Mouse (Mus musculus) cortical plate, adult 2 months (tissue): ENCODE measurements around the gene Akt1s1. TPM values are rescaled to one million over a fixed set of nuclear protein-coding genes. Genes with fewer than 3 reads are reported as not detected.

Experiments
- H3K27ac ChIP-seq: fragments of 200-500 bp; 2 replicates; pipeline ENCODE4 v1.5.1; 2012; ENCODE audit warnings: low read length, control low read depth, inconsistent platforms; ENCODE audit not compliant: insufficient read depth
- H3K4me1 ChIP-seq: fragments of 200-500 bp; 2 replicates; pipeline ENCODE4 v1.6.1; 2011; ENCODE audit warnings: low read length; ENCODE audit not compliant: control insufficient read depth, insufficient read depth
- H3K4me3 ChIP-seq: fragments of 200-500 bp; 2 replicates; pipeline ENCODE4 v1.5.1; 2011; ENCODE audit warnings: mild to moderate bottlenecking, low read length, control low read depth; ENCODE audit not compliant: insufficient read depth
- CTCF ChIP-seq: fragments of 200-500 bp; IDR thresholded peaks from 2 replicates; pipeline ENCODE4 v1.5.1; 2011; ENCODE audit warnings: mild to moderate bottlenecking, control low read depth, low read length; ENCODE audit not compliant: insufficient read depth; ENCODE audit errors: extremely low read depth
- POLR2A ChIP-seq: fragments of 200-500 bp; IDR thresholded peaks from 2 replicates; pipeline ENCODE4 v1.6.1; 2011; ENCODE audit warnings: mild to moderate bottlenecking, low read length, control low read depth; ENCODE audit not compliant: insufficient read depth; ENCODE audit errors: extremely low read depth
- polyA plus RNA-seq: library from polyadenylated mRNA; depleted of rRNA; stranded (reverse); fragments of >200 nt; gene quantifications from 2 replicates; pipeline ENCODE4 v1.2.3, GENCODE M21; 2012; rRNA removed

Akt1s1 gene
- polyA plus RNA-seq, 1 experiment, result 97.5 TPM

- Histone ChIP-seq H3K27ac (peak overlapping the region; percentile 65), H3K4me3 (peak overlapping the region; percentile 50), H3K4me1 (peaks cover 2% of the 10 kb centered on the region; the same call in 1 of the 2 replicates)
- TF ChIP-seq POLR2A, result no peak
- no peak for TF ChIP-seq CTCF
These were observed 47.7 kb downstream of the Akt1s1 start for GRCm38 (mm10) chr7:44896499-44896898.

GRCm38 (mm10) chr7:44898607-44899006 lies 49.8 kb downstream of the Akt1s1 start:
- Histone ChIP-seq H3K4me1 (peaks cover 5% of the 10 kb centered on the region; the same call in 1 of the 2 replicates), H3K27ac (no peak overlapping the region), H3K4me3 (no peak overlapping the region)
- no peak for TF ChIP-seq CTCF
- TF ChIP-seq POLR2A, result no peak

GRCm38 (mm10) chr7:44900632-44901031 lies 51.8 kb downstream of the Akt1s1 start:
- no peak for TF ChIP-seq CTCF
- no peak for TF ChIP-seq POLR2A
- H3K4me1 ChIP-seq, result peaks cover 6% of the 10 kb centered on the region
- peak overlapping the region; percentile 0; the same call in 1 of the 2 replicates for H3K4me3 ChIP-seq
- 0 out of 2 replicates have a peak overlapping the region, but pooled peaks have one; percentile 13 for H3K27ac ChIP-seq

- peaks cover 6% of the 10 kb centered on the region for H3K4me1 ChIP-seq
- peak overlapping the region; percentile 25; the same call in 1 of the 2 replicates for H3K27ac ChIP-seq
- H3K4me3 ChIP-seq, result peak overlapping the region; percentile 4; the same call in 1 of the 2 replicates
- TF ChIP-seq CTCF, result no peak
- peak; percentile 32; the same call in 1 of the 2 replicates for TF ChIP-seq POLR2A
These were observed 52.5 kb downstream of the Akt1s1 start for GRCm38 (mm10) chr7:44901230-44901722.

Other genes starting within 250 kb of the Akt1s1 start
- gene Myh14, start 178.1 kb upstream of the Akt1s1 start, polyA plus RNA-seq, result 15.9 and 17.4 TPM in 2 replicates
- not detected in 2 replicates for gene Izumo2, start 140.2 kb upstream of the Akt1s1 start, polyA plus RNA-seq
- gene Vrk3, start 100.6 kb upstream of the Akt1s1 start, polyA plus RNA-seq, result 32.6 and 35.7 TPM in 2 replicates
- 0.40 TPM in 2 replicates for gene Zfp473, start 97.9 kb upstream of the Akt1s1 start, polyA plus RNA-seq
- gene Nup62, start 32.9 kb upstream of the Akt1s1 start, polyA plus RNA-seq, result 28.8 and 29.6 TPM in 2 replicates
- gene Il4i1, start 32.6 kb upstream of the Akt1s1 start, polyA plus RNA-seq, result 1.9 and 2.3 TPM in 2 replicates
- 15.9 and 17.5 TPM in 2 replicates for gene Atf5, start 32.3 kb upstream of the Akt1s1 start, polyA plus RNA-seq
- gene Tbc1d17, start 88 bp downstream of the Akt1s1 start, polyA plus RNA-seq, result 95.0 and 99.8 TPM in 2 replicates
- gene Pnkp, start 8.1 kb downstream of the Akt1s1 start, polyA plus RNA-seq, result 35.6 and 40.8 TPM in 2 replicates
- gene Ptov1, start 20.8 kb downstream of the Akt1s1 start, polyA plus RNA-seq, result 359 and 377 TPM in 2 replicates
- 121 and 129 TPM in 2 replicates for gene Med25, start 43.7 kb downstream of the Akt1s1 start, polyA plus RNA-seq
- gene Fuz, start 47.1 kb downstream of the Akt1s1 start, polyA plus RNA-seq, result 28.6 and 30.7 TPM in 2 replicates
- 241 and 247 TPM in 2 replicates for gene Ap2a1, start 80.5 kb downstream of the Akt1s1 start, polyA plus RNA-seq
- gene Tsks, start 94.2 kb downstream of the Akt1s1 start, polyA plus RNA-seq, result 1.5 and 2.0 TPM in 2 replicates
- 154 and 164 TPM in 2 replicates for gene Cpt1c, start 125.9 kb downstream of the Akt1s1 start, polyA plus RNA-seq
- 162 and 169 TPM in 2 replicates for gene Prmt1, start 137.6 kb downstream of the Akt1s1 start, polyA plus RNA-seq
- 82.4 and 87.4 TPM in 2 replicates for gene Irf3, start 148.7 kb downstream of the Akt1s1 start, polyA plus RNA-seq
- gene Bcl2l12, start 149.7 kb downstream of the Akt1s1 start, polyA plus RNA-seq, result 6.0 and 6.2 TPM in 2 replicates
- 126 and 128 TPM in 2 replicates for gene Scaf1, start 167.4 kb downstream of the Akt1s1 start, polyA plus RNA-seq
- gene Rras, start 169.0 kb downstream of the Akt1s1 start, polyA plus RNA-seq, result 34.2 and 38.3 TPM in 2 replicates
- gene Prr12, start 203.9 kb downstream of the Akt1s1 start, polyA plus RNA-seq, result 14.6 and 15.5 TPM in 2 replicates
- gene Nosip, start 213.4 kb downstream of the Akt1s1 start, polyA plus RNA-seq, result 89.5 and 92.3 TPM in 2 replicates
- gene Prrg2, start 213.7 kb downstream of the Akt1s1 start, polyA plus RNA-seq, result 21.4 and 23.2 TPM in 2 replicates
- 12.8 and 13.1 TPM in 2 replicates for gene Rcn3, start 243.2 kb downstream of the Akt1s1 start, polyA plus RNA-seq